ENCODE assay signal across 8 mouse cellular contexts in genomic region chr7:121935906-121936794, GRCm38 (mm10). TPM values are rescaled to one million over a fixed set of nuclear protein-coding genes. Genes with fewer than 3 reads are reported as not detected.
DNase-seq lines count a peak whose midpoint lies in the region; ATAC-seq and TF ChIP-seq lines count a peak whose summit lies in the region.

No protein-coding gene starts in this region.

- H3K4me2 ChIP-seq in intestine, embryonic 14.5 days (ENCODE audit: low read length) = no peak overlapping the region
- no peak overlapping the region for H3K4me2 ChIP-seq in intestine, postnatal 0 days (replicated peaks; ENCODE audit: low read depth)
- 0 out of 2 replicates have a peak overlapping the region, but pooled peaks have one; percentile 1 for H3K4me2 ChIP-seq in heart, embryonic 16.5 days (ENCODE audit: low read depth, low read length)

- peak; percentile 54 for DNase-seq in cerebellum, adult 11-12 months
- DNase-seq in cerebellum, adult 18-20 months = no peak
- no peak for DNase-seq in intestine, embryonic 14.5 days (ENCODE audit: low spot score)
- DNase-seq in kidney, postnatal 14 days = peak; percentile 76
- no peak for DNase-seq in left cerebral cortex, postnatal 36 days (ENCODE audit: low spot score in 2 of 2)
- DNase-seq in left cerebral cortex, adult 8-10 months (ENCODE audit: low spot score in 2 of 2) = no peak

- H3K27me3 ChIP-seq in intestine, embryonic 14.5 days (replicated peaks; ENCODE audit: control insufficient read depth, insufficient read depth, low read length) = no peaks in the 10 kb centered on the region
- H3K27me3 ChIP-seq in intestine, postnatal 0 days (replicated peaks; ENCODE audit: control insufficient read depth, insufficient read depth, low read length) = no peaks in the 10 kb centered on the region
- H3K27me3 ChIP-seq in heart, embryonic 16.5 days (ENCODE audit: control insufficient read depth, insufficient read depth, low read length) = no peaks in the 10 kb centered on the region

- H3K9me3 ChIP-seq in intestine, embryonic 14.5 days (ENCODE audit: control insufficient read depth, low read length) = no peaks in the 10 kb centered on the region
- no peaks in the 10 kb centered on the region for H3K9me3 ChIP-seq in intestine, postnatal 0 days (ENCODE audit: control insufficient read depth)
- no peaks in the 10 kb centered on the region for H3K9me3 ChIP-seq in heart, embryonic 16.5 days (replicated peaks; ENCODE audit: control insufficient read depth, low read length)

- WGBS in intestine, embryonic 14.5 days = 43% methylated on average over 12 of the region's 12 CpGs
- WGBS in intestine, postnatal 0 days = 40% methylated on average over 12 of the region's 12 CpGs
- 48% methylated on average over 12 of the region's 12 CpGs for WGBS in heart, embryonic 16.5 days

- no peak overlapping the region for H3K4me3 ChIP-seq in intestine, embryonic 14.5 days (ENCODE audit: low read depth, low read length)
- no peak overlapping the region for H3K4me3 ChIP-seq in intestine, postnatal 0 days (ENCODE audit: low read depth, low read length)
- H3K4me3 ChIP-seq in heart, embryonic 16.5 days (ENCODE audit: low read length) = no peak overlapping the region

- H3K36me3 ChIP-seq in intestine, embryonic 14.5 days (ENCODE audit: control insufficient read depth, insufficient read depth, low read length) = no peaks in the 10 kb centered on the region; the same call in 1 of the 2 replicates
- H3K36me3 ChIP-seq in intestine, postnatal 0 days (ENCODE audit: control insufficient read depth, insufficient read depth) = peaks cover 12% of the 10 kb centered on the region
- no peaks in the 10 kb centered on the region for H3K36me3 ChIP-seq in heart, embryonic 16.5 days (ENCODE audit: control insufficient read depth, insufficient read depth)

- H3K27ac ChIP-seq in intestine, embryonic 14.5 days (ENCODE audit: low read depth) = no peak overlapping the region
- no peak overlapping the region for H3K27ac ChIP-seq in intestine, postnatal 0 days (ENCODE audit: low read depth, low read length)
- peak overlapping the region; percentile 32; the same call in 1 of the 2 replicates for H3K27ac ChIP-seq in heart, embryonic 16.5 days (ENCODE audit: low read length)

- peaks cover 15% of the 10 kb centered on the region for H3K4me1 ChIP-seq in intestine, embryonic 14.5 days (replicated peaks; ENCODE audit: control insufficient read depth, insufficient read depth, low read length)
- 0 out of 2 replicates have a peak, but pooled peaks cover 3% of the 10 kb centered on the region for H3K4me1 ChIP-seq in intestine, postnatal 0 days (replicated peaks; ENCODE audit: control insufficient read depth, insufficient read depth, low read length)
- peaks cover 16% of the 10 kb centered on the region for H3K4me1 ChIP-seq in heart, embryonic 16.5 days (ENCODE audit: control insufficient read depth, insufficient read depth, low read length)

- no peak overlapping the region for H3K9ac ChIP-seq in intestine, embryonic 14.5 days (ENCODE audit: low read length)
- H3K9ac ChIP-seq in intestine, postnatal 0 days (ENCODE audit: low read depth, low read length) = no peak overlapping the region
- no peak overlapping the region for H3K9ac ChIP-seq in heart, embryonic 16.5 days (ENCODE audit: low read length)

- peak; percentile 42 for ATAC-seq in intestine, embryonic 14.5 days (replicated peaks; ENCODE audit: low FRiP score, low TSS enrichment, low read depth)
- ATAC-seq in intestine, postnatal 0 days = no peak
- ATAC-seq in heart, embryonic 16.5 days (replicated peaks; ENCODE audit: extremely low read depth, insufficient read depth, low FRiP score) = no peak

- intact Hi-C loops in left cerebral cortex, postnatal 36 days (cut with DNase I) = no loop called here

- no peak for TF ChIP-seq CTCF in intestine, postnatal 0 days (IDR thresholded peaks at IDR 0.05; ENCODE audit: low read depth)

RNA-seq across cellular contexts. Expression of gene Cog7, which starts 45.4 kb away (rescaled TPM):
- polyA plus RNA-seq in intestine, embryonic 14.5 days (2014; fragmentation: Nextera tagmentation; extraction: Ambion mirVana) = 22.5 and 24.1 TPM in 2 replicates
- 6.3 and 7.6 TPM in 2 replicates for polyA plus RNA-seq in intestine, postnatal 0 days (2015; fragmentation: Nextera tagmentation; extraction: Ambion mirVana)
- 17.9 and 19.9 TPM in 2 replicates for polyA plus RNA-seq in heart, embryonic 16.5 days (2015; fragmentation: Nextera tagmentation; extraction: Ambion mirVana)
- total RNA-seq in left cerebral cortex, postnatal 36 days (2021) = 10 to 100 TPM; 42.5 to 44.3 TPM
- total RNA-seq in left cerebral cortex, adult 8-10 months (2022) = 10 to 100 TPM; 45.4 to 51.0 (median 48.1) TPM

Comparison
In these comparisons a context has a peak if more than half of its experiments do, and no peak if none do; other contexts are left out.
1. DNase-seq: peak in cerebellum, adult 11-12 months (single experiment) and kidney, postnatal 14 days (single experiment); none in cerebellum, adult 18-20 months (0 of 2), intestine, embryonic 14.5 days (single experiment), left cerebral cortex, postnatal 36 days (0 of 2) and left cerebral cortex, adult 8-10 months (0 of 2).